Mouse (Mus musculus): ENCODE measurements around the gene Caskin1. TPM values are rescaled to one million over a fixed set of nuclear protein-coding genes. Genes with fewer than 3 reads are reported as not detected.

The Caskin1 gene
- polyA plus RNA-seq, 1 experiment from 2014 or later: 1.4 TPM

DNA sequence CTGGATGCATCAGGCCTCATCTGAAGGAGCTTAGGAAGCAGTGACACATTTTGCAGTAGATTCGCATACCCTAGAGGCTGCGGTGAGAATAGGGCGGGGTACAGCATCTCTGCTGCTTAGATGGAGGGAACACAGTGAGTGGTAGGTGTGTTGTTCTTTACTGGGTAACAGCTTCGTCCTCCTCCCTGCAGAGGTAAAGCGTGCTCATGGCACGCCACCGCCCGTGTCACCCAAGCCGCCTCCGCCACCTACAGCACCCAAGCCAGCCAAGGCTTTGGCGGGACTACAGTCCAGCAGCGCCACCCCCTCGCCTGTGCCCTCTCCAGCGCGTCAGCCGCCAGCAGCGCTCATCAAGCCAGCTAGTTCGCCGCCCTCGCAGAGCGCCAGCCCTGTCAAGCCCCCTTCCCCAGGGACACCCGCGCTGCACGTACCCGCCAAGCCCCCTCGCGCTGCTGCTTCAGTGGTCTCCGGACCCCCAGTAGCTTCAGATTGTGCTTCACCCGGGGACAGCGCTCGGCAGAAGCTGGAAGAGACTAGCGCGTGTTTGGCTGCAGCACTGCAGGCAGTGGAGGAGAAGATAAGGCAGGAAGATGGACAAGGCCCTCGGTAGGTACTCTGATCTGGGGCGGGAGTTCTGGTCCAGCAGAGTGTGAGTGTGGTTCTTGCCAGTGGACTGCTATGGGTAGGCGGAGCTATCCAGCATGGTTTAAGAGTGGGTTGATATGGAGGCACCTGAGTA lies 18.1 kb downstream of the Caskin1 start:
- H3K9ac ChIP-seq (ENCODE audit: low read depth, low read length): peak overlapping the region; percentile 58
- peak; percentile 45 for ATAC-seq
- 33% methylated on average over 36 of the region's 36 CpGs for WGBS
- peak overlapping the region; percentile 48 for H3K4me2 ChIP-seq (ENCODE audit: low read depth, low read length)
- H3K9me3 ChIP-seq (ENCODE audit: control insufficient read depth, low read length): no peaks in the 10 kb centered on the region
- no peak overlapping the region for H3K27ac ChIP-seq (ENCODE audit: low read length)
- H3K4me1 ChIP-seq (ENCODE audit: control insufficient read depth, insufficient read depth, low read length): peaks cover 14% of the 10 kb centered on the region
- H3K27me3 ChIP-seq (replicated peaks; ENCODE audit: control insufficient read depth, insufficient read depth, low read length): no peaks in the 10 kb centered on the region
- H3K36me3 ChIP-seq (ENCODE audit: control insufficient read depth, insufficient read depth, low read length): peaks cover 19% of the 10 kb centered on the region
- peak overlapping the region; percentile 24; the same call in 1 of the 2 replicates for H3K4me3 ChIP-seq (ENCODE audit: low read length)

DNA sequence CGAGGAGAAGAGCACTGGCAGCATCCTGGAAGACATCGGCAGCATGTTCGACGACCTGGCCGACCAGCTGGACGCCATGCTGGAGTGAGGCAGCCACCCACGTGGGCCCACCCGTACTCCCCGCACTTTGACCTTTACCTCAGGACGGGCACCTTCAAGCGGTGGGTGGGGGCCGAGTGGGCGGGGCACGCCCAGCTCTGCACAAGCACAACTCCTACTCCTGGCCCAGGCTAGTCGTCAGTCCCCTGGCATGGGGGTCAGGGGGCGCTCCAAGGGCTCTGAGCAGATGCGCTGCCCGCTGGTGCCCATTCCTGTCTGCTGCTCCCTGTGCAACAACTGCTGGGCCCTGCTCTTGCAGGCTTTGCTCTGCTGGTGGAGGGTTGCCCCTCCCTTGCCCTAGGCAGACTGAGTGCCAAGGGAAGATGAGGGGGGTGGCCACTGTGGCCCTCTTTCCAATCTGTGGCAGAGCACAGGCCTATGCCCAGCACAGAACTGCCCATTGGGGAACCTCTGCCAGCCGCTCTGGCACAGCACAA lies 18.8 kb downstream of the Caskin1 start:
- Histone ChIP-seq H3K4me2 (ENCODE audit: low read depth, low read length) (peak overlapping the region; percentile 48), H3K9ac (ENCODE audit: low read depth, low read length) (peak overlapping the region; percentile 29; the same call in 1 of the 2 replicates), H3K4me3 (ENCODE audit: low read length) (0 out of 2 replicates have a peak overlapping the region, but pooled peaks have one; percentile 24), H3K27ac (ENCODE audit: low read length) (no peak overlapping the region), H3K36me3 (ENCODE audit: control insufficient read depth, insufficient read depth, low read length) (peaks cover 19% of the 10 kb centered on the region), H3K4me1 (ENCODE audit: control insufficient read depth, insufficient read depth, low read length) (peaks cover 14% of the 10 kb centered on the region), H3K9me3 (ENCODE audit: control insufficient read depth, low read length) (no peaks in the 10 kb centered on the region), H3K27me3 (replicated peaks; ENCODE audit: control insufficient read depth, insufficient read depth, low read length) (no peaks in the 10 kb centered on the region)
- ATAC-seq: peak; percentile 62
- WGBS: 47% methylated on average over 19 of the region's 19 CpGs

DNA sequence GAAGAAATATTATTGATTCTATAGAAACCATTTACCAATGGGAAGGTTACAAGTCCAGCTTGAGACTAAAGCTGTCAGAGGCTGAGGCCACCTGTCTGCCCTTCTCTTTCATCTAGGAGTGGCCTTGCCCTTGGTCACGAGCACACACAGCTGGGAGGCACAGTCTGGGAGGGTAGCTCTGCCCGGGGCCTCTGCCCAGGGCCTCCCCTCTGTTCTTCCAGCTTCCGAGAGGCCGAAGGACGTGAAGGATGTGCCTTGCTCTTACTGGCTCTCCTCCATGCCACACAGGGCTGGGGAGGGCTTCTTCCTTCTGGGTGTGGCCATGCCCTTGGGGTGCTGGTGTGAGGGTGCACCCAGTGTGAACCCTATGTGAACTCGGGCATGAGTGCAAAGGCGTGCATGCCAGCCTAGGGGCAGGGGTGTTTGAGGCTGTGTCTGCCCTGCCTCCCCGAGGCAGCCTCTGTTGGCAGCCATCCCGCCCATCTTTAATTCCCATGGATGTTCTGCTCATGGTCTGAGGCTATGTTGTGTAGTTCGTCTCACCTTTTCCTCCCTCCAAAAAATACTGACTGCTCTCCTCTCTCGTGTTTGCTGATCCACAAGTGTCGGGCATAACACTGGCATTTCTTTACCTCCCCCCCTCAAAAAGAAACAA lies 19.5 kb downstream of the Caskin1 start:
- Histone ChIP-seq H3K9ac (ENCODE audit: low read depth, low read length) (no peak overlapping the region), H3K9me3 (ENCODE audit: control insufficient read depth, low read length) (no peaks in the 10 kb centered on the region), H3K27ac (ENCODE audit: low read length) (no peak overlapping the region), H3K4me3 (ENCODE audit: low read length) (no peak overlapping the region), H3K4me1 (ENCODE audit: control insufficient read depth, insufficient read depth, low read length) (peaks cover 14% of the 10 kb centered on the region), H3K27me3 (replicated peaks; ENCODE audit: control insufficient read depth, insufficient read depth, low read length) (no peaks in the 10 kb centered on the region), H3K4me2 (ENCODE audit: low read depth, low read length) (no peak overlapping the region), H3K36me3 (ENCODE audit: control insufficient read depth, insufficient read depth, low read length) (peaks cover 20% of the 10 kb centered on the region)
- ATAC-seq: peak; percentile 54
- WGBS: 70% methylated on average over 12 of the region's 12 CpGs

DNA sequence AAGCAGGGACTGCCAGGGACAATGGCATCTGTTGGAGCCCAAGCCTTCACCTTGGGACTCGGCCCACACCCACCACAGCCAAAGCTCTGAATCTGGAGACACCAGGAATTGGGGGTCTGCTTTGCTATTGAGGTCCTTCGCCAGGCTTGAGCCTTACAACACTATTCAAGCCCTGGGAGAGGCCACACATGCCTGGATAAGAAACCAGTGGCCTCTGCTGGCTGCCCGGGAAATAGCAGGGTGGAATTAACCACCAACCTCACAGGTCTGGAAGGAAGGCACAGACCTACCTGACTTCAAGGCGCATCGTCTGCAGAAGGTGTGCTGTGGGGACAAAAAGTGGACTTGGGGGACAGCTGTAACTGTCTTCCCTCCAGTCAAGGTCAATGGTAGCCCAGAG lies 25.2 kb downstream of the Caskin1 start:
- H3K9ac ChIP-seq (ENCODE audit: low read depth, low read length): no peak overlapping the region
- no peak overlapping the region for H3K27ac ChIP-seq (ENCODE audit: low read length)
- peaks cover 28% of the 10 kb centered on the region for H3K36me3 ChIP-seq (ENCODE audit: control insufficient read depth, insufficient read depth, low read length)
- no peak overlapping the region for H3K4me2 ChIP-seq (ENCODE audit: low read depth, low read length)
- H3K4me1 ChIP-seq (ENCODE audit: control insufficient read depth, insufficient read depth, low read length): no peaks in the 10 kb centered on the region
- H3K9me3 ChIP-seq (ENCODE audit: control insufficient read depth, low read length): no peaks in the 10 kb centered on the region
- WGBS: 47% methylated on average over 5 of the region's 5 CpGs
- no peaks in the 10 kb centered on the region for H3K27me3 ChIP-seq (replicated peaks; ENCODE audit: control insufficient read depth, insufficient read depth, low read length)
- H3K4me3 ChIP-seq (ENCODE audit: low read length): no peak overlapping the region
- peak; percentile 61 for ATAC-seq

DNA sequence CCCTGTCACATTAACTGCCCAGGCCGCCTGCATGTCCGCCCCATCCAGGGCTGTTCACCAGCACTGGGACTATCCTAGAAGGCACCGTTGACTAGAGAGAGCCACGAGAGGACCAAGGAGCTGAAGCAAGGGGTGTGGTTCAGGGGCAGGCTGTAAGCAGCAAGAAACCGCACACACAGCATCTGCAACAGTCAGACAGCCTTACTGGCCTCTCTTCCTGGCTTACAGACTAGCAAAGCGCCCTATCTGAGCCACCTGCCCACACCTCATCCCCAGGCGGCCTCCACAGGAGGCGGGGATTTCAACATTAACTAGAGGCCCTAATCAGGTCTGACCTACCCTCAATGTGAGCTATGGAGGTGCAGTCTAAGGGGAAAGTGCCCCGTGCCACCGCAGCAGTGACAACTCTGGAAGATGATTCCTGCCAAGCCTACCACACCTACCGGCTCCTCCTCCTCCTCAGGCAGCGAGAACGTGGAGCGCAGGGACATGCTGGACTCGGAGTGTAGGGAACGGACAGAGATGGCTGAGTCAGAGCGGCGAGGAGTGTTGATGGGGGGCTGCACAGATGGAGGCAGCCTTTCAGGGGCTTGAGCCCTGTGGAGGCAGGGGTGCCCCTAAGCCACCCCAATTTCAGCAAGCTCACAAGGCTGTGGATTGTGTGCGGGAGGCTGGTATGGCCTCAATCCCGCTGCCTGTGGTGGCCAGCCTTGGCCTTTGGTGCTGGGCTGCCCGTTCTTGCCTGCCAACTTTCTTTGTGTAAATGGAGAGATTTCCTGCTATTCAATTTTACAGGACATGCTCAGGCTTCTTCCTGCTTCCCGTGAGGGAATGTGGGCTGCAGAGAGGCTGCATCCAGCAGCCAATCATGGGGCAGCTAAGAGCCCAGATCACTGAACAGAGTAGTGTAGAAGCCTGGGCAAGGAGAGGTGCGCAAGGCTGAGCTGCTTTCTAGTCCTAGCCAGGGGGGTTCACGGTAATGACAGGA lies 26.2 kb downstream of the Caskin1 start:
- H3K9me3 ChIP-seq (ENCODE audit: control insufficient read depth, low read length): no peaks in the 10 kb centered on the region
- ATAC-seq: peak; percentile 30; the same call in 1 of the 2 replicates
- H3K4me1 ChIP-seq (ENCODE audit: control insufficient read depth, insufficient read depth, low read length): no peaks in the 10 kb centered on the region
- peak overlapping the region; percentile 54; the same call in 1 of the 2 replicates for H3K27ac ChIP-seq (ENCODE audit: low read length)
- H3K27me3 ChIP-seq (replicated peaks; ENCODE audit: control insufficient read depth, insufficient read depth, low read length): no peaks in the 10 kb centered on the region
- 84% methylated on average over 24 of the region's 24 CpGs for WGBS
- 0 out of 2 replicates have a peak overlapping the region, but pooled peaks have one; percentile 14 for H3K4me2 ChIP-seq (ENCODE audit: low read depth, low read length)
- peaks cover 20% of the 10 kb centered on the region; the same call in 1 of the 2 replicates for H3K36me3 ChIP-seq (ENCODE audit: control insufficient read depth, insufficient read depth, low read length)
- H3K4me3 ChIP-seq (ENCODE audit: low read length): no peak overlapping the region
- H3K9ac ChIP-seq (ENCODE audit: low read depth, low read length): peak overlapping the region; percentile 21

DNA sequence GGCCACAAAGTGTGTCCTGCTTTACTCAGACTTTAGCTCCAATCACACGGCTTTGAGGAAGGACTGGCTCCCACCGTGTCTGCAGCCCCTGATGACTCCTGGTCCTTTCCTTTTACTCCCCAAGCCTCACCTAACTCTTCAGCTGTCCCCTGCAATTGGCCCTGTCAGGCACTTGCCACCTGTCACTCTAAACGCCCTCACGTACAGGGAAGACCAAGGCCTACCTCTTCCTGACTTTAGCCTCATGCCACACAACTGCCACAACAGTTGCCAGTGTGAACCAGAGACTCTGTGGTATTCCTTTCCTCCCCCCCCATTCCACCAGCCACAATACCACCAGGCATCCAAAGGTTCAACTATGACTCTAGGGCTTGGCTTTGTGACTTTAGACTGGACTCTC lies 32.0 kb downstream of the Caskin1 start:
- ATAC-seq: no peak

DNA sequence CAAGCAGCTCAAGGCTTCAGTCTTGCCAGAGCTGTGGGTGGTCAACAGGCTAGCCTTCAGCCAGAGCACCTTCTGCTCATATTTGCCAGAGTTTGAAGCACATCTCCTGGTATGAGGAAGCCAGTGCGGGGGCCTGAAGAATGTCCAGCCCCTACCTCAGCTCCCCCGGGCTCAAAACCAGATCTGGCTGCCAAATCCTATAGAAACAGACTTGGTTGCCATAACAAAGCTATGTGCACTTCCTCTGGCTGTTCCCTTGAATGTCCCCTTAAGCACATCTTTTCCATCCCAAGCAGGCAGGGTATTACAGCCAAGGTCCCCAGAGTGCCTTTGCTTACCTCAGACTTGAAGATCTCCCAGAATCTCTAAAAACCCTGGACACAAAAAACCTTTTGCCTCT lies 36.3 kb downstream of the Caskin1 start:
- peak overlapping the region; percentile 36; the same call in 1 of the 2 replicates for H3K27ac ChIP-seq (ENCODE audit: low read length)
- H3K36me3 ChIP-seq (ENCODE audit: control insufficient read depth, insufficient read depth, low read length): peaks cover 3% of the 10 kb centered on the region; the same call in 1 of the 2 replicates
- H3K9me3 ChIP-seq (ENCODE audit: control insufficient read depth, low read length): no peaks in the 10 kb centered on the region
- H3K9ac ChIP-seq (ENCODE audit: low read depth, low read length): no peak overlapping the region; the same call in 1 of the 2 replicates
- H3K27me3 ChIP-seq (replicated peaks; ENCODE audit: control insufficient read depth, insufficient read depth, low read length): no peaks in the 10 kb centered on the region
- no peak overlapping the region for H3K4me3 ChIP-seq (ENCODE audit: low read length)
- no peak overlapping the region for H3K4me2 ChIP-seq (ENCODE audit: low read depth, low read length)
- no peak for ATAC-seq
- 61% methylated on average over 2 of the region's 2 CpGs for WGBS
- H3K4me1 ChIP-seq (ENCODE audit: control insufficient read depth, insufficient read depth, low read length): peaks cover 35% of the 10 kb centered on the region

More for the DNA sequence above, 32.0 kb downstream of the Caskin1 start:
- Histone ChIP-seq H3K9ac (ENCODE audit: low read depth, low read length) (no peak overlapping the region), H3K27me3 (replicated peaks; ENCODE audit: control insufficient read depth, insufficient read depth, low read length) (no peaks in the 10 kb centered on the region), H3K36me3 (ENCODE audit: control insufficient read depth, insufficient read depth, low read length) (peaks cover 5% of the 10 kb centered on the region; the same call in 1 of the 2 replicates), H3K4me1 (ENCODE audit: control insufficient read depth, insufficient read depth, low read length) (peaks cover 9% of the 10 kb centered on the region), H3K4me2 (ENCODE audit: low read depth, low read length) (no peak overlapping the region), H3K27ac (ENCODE audit: low read length) (no peak overlapping the region), H3K9me3 (ENCODE audit: control insufficient read depth, low read length) (no peaks in the 10 kb centered on the region), H3K4me3 (ENCODE audit: low read length) (no peak overlapping the region)
- WGBS: 86% methylated on average over 4 of the region's 4 CpGs

DNA sequence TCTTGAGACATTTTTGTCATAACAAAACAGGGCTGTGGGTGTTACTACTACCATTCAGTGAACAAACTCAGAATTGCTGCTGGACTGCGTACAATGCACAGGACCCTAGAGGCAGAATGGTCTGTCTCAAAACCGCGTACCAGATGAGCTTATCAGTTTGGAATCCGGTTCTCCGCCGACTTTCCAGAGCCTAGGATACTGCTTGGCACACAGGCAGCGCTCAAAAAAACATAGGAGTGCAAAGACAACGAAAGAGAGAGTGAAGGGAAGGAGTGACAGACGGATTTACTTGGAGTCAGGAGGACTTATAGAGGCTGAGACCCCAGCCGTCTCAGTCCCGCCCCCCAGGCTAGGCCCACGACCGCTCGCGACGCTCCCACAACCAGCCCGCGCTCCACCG lies 38.9 kb downstream of the Caskin1 start:
- no peaks in the 10 kb centered on the region; the same call in 1 of the 2 replicates for H3K36me3 ChIP-seq (ENCODE audit: control insufficient read depth, insufficient read depth, low read length)
- H3K4me3 ChIP-seq (ENCODE audit: low read length): peak overlapping the region; percentile 79
- ATAC-seq: peak; percentile 16
- peak overlapping the region; percentile 84 for H3K27ac ChIP-seq (ENCODE audit: low read length)
- under 1% methylated on average over 19 of the region's 19 CpGs for WGBS
- H3K4me1 ChIP-seq (ENCODE audit: control insufficient read depth, insufficient read depth, low read length): peaks cover 52% of the 10 kb centered on the region
- H3K9me3 ChIP-seq (ENCODE audit: control insufficient read depth, low read length): no peaks in the 10 kb centered on the region
- no peaks in the 10 kb centered on the region for H3K27me3 ChIP-seq (replicated peaks; ENCODE audit: control insufficient read depth, insufficient read depth, low read length)
- peak overlapping the region; percentile 70 for H3K4me2 ChIP-seq (ENCODE audit: low read depth, low read length)
- H3K9ac ChIP-seq (ENCODE audit: low read depth, low read length): peak overlapping the region; percentile 91
